Mouse (Mus musculus): Measurements from ENCODE around the gene Gpatch2l.
A peak's percentile ranks its signal among the peaks of the same experiment; 100 is the strongest.

Gene Gpatch2l

DNA sequence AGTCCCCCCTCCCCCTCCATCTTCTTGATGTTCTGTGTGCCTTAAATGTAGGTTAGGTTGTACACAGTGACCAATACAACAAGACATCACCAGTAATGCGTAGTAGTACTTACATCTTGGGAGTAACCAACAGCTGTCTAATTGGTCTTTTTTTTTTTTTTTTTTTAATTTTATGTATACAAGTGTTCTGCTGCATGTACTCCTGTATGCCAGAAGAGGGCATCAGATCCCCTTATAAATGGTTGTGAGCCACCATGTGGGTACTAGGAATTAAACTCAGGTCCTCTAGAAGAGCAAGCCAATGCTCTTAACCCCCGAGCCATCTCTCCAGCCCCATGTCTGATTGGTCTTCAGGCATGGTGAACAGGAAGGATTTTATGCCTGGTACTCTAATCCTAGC lies 44.0 kb downstream of the Gpatch2l start:
- no peak for DNase-seq

- no peak for DNase-seq
Measured at GRCm38 (mm10) chr12:86297450-86297849, 55.8 kb downstream of the Gpatch2l start.

DNA sequence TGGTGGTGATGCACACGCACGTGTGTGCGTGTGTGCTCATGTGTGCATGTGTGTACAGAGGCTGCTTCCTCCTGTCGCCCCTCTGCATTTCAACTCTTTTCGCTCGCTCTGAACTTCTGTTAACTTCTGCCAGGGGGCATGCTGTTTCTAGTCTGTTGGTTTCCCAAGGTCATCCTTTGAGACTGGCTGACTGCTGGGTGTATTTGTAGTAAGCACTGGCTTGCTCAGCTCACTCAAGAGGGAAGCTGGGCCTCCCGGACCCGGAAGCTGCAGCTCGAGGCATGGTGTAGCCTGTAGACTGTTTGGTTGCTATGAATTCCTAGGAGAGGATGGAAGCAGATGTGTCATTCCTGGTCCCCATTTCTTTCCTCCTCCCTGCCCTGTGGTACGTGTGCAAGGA lies 61.3 kb downstream of the Gpatch2l start:
- DNase-seq, result no peak

- no peak for DNase-seq
Measured at GRCm38 (mm10) chr12:86305045-86305444, 63.4 kb downstream of the Gpatch2l start.

DNA sequence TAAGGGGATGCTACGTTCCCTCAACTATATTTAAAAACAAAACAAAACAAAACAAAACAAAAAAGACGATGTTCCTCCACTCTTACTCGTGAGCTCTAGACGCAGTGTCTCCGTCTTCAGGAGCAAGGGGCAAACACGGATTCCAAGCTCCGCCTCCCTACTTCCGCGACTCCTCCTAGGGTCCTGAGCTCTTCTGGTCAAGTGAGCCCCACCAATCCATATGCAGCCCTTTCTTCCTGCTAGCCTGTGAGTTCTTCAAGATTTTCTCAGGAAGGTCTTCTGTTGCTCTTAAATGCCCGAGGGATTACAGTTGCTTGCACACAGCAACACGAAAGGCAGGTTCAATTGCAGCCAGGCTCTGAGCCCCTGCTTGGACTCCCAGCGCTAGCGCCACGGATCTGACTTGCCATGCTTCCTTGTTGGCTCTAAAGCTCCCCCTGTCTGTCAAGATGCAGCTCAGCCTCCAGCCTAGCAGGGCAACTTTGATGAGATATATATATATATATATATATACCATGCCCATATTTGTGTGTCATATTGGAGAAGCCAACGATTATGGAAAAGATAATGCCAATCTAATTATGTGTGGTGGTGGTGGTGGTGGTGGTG lies 64.1 kb downstream of the Gpatch2l start:
- DNase-seq, result peak in 1 of 2 experiments; percentile 37

GRCm38 (mm10) chr12:86309474-86309873 lies 67.8 kb downstream of the Gpatch2l start:
- no peak for DNase-seq

GRCm38 (mm10) chr12:86309902-86310301 lies 68.2 kb downstream of the Gpatch2l start:
- no peak for DNase-seq

DNA sequence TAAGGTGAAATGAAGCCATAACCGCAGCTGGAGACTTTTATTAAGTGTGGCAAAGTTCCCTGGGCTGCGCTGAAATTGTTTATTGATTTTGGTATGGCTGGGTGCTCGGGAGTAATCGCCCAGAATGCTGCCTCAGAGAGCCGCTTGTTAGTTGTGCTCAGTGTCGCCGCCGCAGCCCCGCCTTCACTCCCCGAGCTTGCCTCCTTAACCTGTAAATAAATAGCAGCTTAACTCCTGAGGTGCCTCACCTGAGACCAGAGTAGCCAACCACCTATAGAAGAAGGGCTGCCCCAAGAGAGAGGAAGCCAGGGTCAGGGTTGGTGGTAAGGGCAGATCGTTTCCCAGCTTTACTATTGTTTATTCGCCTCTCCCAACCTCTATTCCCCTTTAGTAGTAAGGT lies 79.0 kb downstream of the Gpatch2l start:
- DNase-seq, result no peak

- DNase-seq, result no peak
Measured at GRCm38 (mm10) chr12:86324297-86324696, 82.6 kb downstream of the Gpatch2l start.

DNA sequence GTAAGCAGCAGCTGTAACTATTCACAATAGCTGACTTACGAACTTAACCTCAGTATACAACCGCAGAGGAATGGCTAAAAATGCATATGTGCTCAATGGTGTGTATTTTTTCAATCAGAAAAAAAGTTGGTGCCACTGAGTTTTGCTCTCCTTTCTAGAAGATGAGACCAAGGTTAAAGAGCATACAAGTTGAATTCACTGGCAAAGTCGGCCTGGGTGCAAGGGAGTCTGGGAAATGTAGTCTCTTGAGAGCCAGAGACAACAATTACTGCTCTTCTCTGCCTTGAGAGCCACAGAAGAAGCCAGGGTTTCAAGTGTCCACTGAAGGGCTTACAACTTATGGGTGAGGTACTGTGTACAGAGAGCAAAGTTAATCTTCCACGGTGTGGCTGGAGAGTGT lies 88.2 kb downstream of the Gpatch2l start:
- DNase-seq, result no peak

DNA sequence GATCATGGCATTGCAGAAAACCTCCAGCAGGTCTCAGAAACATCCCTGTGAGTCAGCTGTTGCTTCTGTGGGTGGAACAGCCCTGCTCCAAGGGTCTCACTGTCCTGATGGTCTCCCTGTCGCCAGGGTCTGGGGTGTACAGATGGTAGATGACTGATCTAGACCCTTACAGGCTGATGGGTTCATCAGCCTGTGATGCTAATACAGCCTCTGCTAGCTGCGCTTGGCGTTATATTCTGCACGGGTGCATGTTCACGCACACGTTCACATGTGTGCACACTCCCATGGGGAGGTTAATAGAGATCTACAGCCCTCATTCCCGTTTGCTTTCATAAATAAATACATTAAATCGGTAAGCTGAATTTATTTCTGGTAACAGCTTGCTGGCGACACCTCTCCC lies 89.0 kb downstream of the Gpatch2l start:
- no peak for DNase-seq

DNA sequence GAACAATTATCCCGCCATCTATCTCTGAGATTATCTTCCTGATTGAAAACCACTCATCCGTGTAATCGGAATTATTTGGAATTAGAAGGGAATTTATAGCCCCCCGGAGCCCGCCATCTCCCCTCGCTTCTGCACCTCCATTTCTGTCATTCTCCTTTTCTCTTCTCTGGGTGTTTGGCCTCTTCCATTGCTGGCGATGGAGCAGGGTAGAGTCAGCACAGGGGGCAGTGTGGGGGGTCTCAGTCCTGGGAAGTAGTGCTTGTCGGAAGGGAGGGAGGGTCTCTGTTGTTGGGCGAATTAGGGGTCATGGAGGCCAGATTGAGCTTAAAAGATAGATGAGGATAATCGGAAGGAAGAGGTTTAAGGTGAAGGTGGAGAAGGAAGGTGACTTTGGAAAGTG lies 89.6 kb downstream of the Gpatch2l start:
- DNase-seq, result no peak

DNA sequence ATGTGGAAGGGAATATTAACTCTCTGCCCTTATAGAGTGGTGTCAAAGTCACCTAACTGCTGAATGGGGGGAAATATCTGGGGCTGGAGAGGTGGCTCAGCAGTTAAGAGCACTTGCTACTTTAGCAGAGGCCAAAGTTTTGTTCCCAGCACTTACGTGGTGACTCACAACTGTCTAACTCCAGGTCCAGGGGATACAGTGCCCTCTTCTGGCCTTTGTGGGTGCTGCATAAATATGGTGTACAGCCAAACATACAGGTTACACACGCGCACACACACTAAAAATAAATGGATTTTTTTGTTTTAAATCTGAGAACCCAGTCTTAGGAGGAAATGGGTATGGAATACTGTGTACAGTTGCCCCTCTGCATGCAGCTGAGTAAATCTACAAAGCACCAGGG lies 94.6 kb downstream of the Gpatch2l start:
- DNase-seq, result no peak

- no peak for DNase-seq
Measured at GRCm38 (mm10) chr12:86336887-86337286, 95.2 kb downstream of the Gpatch2l start.
